Mouse (Mus musculus) gastrocnemius, postnatal 25 days (tissue): Measurements from ENCODE around the gene Tns1. TPM values are rescaled to one million over a fixed set of nuclear protein-coding genes. Genes with fewer than 3 reads are reported as not detected.

Source experiments
- DNase-seq: peaks from one replicate; pipeline ENCODE4 v3.0.0; 2022
- total RNA-seq, 2 experiments: library from RNA; stranded (reverse); gene quantifications; 1 replicate in 1 of 2; 2 replicates in 1 of 2; pipeline ENCODE4 v1.2.3; 2021

Tns1 gene
- total RNA-seq, 2 experiments from 2014 or later = 205 to 234 TPM

DNA sequence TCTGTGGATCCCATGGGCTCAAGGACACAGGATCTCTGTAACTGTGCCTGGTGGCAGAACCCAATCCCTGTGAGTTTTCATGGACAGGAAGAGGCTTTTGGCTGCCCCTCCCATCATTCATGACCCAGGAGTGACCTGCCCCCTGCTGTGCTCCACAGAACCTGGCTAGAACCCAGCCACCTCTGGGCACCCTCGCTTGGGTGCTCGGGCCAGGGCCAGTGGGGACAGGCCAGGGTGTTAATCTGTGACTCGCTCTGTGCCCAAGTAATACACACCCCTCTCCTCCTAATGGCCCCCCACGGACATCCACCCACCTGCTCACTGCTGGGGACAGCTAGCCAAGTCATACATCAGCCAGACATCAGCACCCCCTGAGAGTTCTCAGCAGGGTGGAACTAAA, 65.9 kb downstream of the Tns1 start:
- no peak for DNase-seq

- DNase-seq = no peak
Observed at GRCm38 (mm10) chr1:74057501-74057900, 66.7 kb downstream of the Tns1 start.

DNA sequence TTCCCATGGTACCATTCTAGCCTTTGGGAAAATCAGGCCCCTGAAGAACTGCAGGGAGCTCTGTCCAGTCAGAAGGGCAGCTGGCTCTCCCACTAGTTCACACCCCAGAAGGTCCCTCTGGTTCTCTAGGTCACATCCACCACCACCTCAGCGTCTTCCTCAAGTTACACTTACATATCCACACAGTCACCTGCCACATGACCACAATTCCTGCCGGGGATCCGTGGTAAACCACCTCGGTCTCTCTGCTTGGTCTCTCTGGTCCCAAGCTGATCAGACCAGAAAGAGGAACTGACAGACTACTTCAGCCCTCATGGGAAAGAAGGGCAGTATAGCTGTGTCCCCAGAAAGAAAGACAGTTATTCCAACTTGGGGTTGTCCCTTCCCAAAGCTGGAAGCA, 68.7 kb downstream of the Tns1 start:
- no peak for DNase-seq

DNA sequence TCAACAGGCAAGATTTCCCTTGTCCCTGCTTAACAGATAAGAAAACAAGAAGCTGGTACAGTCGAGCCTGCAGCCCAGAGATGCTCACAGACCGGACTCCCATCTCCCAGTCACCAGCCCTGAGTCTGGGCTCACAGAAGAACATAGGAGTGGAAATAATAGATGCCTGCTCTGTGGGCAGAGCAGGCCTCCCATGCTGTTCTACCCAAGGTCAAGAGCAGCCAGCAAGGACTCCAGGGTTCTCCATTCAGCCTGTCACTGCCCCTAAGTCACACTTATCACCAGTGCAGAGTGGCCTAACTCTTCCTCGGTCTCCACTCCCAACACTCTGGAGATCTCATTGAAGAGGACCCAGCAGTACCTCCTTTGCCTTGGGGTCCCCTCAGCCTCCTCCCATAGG, 69.8 kb downstream of the Tns1 start:
- DNase-seq = no peak

DNA sequence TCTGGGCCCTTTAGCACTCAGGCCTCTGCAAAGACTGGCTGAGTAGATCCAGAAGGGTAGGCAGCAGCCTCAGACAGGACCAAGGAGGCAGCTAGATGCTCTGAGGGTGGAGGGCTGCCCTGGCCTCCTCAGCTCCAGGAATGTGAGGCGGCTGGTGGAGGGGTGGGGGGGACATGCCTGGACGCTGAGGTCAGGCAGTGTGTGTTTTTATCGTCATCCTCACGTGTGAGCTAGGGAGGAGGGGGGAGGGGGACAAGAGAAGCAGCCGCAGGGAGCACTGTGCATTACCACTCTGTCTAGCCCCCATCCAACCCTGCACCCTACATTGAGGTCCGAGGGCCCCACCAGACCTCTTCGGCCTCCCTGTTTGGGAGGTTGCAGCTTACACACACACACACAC, 70.2 kb downstream of the Tns1 start:
- DNase-seq = no peak

- DNase-seq = no peak
Observed at GRCm38 (mm10) chr1:74053068-74053467, 71.2 kb downstream of the Tns1 start.

DNA sequence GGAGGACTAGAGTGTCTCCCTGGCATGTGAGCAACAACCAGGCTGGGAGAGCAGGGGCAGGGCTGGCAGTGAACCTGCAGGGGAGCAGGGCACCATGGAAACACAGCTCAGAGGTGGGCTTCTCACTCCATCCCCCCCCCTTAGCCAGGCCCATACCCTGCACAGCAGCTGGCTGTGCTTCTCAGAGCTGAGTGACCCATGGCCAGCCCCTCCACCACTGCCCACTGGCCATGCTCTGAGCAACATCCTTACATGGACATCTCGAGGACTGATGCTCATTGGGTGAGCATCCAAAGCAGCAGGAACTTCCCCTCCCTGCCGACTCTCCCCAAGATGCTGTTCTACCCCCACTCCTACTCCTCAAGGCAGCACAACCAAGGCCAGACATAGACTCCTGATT, 72.9 kb downstream of the Tns1 start:
- no peak for DNase-seq

DNA sequence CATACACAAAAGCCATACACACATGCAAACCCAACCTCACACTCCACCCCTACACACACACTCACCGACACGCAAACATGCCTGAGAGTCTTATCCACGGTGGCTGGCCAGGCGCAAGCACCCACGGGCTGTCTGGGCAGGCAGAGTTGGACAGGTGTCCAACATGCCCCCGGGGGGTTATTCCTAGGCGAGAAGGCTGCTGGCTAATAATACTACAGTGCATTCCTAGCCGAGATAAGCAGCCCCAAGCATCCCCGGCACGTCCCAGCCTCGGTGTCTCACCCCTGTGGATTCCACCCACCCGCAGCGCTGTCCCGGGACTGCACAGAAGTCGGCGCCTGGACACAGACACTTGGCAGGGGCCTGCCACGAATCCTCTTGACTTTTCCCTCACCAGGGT, 74.8 kb downstream of the Tns1 start:
- no peak for DNase-seq

- no peak for DNase-seq
Observed at GRCm38 (mm10) chr1:74047722-74048121, 76.5 kb downstream of the Tns1 start.

- no peak for DNase-seq
Observed at GRCm38 (mm10) chr1:74047311-74047710, 76.9 kb downstream of the Tns1 start.

- no peak for DNase-seq
Observed at GRCm38 (mm10) chr1:74045034-74045433, 79.2 kb downstream of the Tns1 start.

GRCm38 (mm10) chr1:74044421-74044820, 79.8 kb downstream of the Tns1 start:
- no peak for DNase-seq

GRCm38 (mm10) chr1:74043584-74044105, 80.6 kb downstream of the Tns1 start:
- no peak for DNase-seq

- DNase-seq = no peak
Observed at GRCm38 (mm10) chr1:74042711-74043467, 81.4 kb downstream of the Tns1 start.

DNA sequence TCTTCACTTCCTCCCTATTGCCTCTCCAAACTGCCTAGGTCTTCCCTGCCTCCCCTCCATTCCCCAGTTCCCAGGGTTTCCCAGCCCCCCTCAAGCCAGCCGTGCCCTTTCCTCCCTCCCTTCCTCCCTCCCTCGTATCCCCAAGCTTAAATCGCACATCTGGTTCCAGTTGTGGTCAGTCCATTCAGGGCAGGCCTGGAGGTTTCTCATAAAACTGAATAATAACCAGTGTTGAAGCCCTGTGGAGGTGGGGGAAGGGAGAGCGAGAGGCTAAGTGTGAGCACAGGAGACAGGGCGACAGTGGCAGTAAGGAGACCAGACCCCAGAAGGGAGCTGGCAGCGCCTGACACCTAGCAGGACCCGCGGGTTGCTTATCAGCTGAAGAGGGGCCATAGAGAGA, 82.6 kb downstream of the Tns1 start:
- no peak for DNase-seq

DNA sequence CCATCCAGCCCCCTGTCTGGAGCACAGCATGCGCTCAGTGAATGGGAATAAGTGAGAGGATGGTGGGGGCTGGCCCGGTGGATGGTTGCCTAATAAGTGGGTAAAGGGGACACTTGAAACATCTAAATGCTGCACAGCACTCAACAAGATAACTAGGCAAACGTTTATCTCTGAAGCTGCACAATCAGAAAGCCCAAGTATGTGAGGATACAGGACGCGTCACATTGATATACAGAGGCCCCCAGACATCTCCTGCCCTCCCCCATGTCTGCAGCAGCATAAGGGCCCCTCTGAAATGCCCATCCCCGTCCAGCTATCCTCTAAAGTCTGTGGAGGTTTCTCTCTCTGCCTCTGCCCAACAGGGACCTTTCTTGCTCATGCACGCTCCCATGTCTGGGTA, 83.1 kb downstream of the Tns1 start:
- DNase-seq = no peak

GRCm38 (mm10) chr1:74036560-74037390, 87.5 kb downstream of the Tns1 start:
- DNase-seq = peak; percentile 68

DNA sequence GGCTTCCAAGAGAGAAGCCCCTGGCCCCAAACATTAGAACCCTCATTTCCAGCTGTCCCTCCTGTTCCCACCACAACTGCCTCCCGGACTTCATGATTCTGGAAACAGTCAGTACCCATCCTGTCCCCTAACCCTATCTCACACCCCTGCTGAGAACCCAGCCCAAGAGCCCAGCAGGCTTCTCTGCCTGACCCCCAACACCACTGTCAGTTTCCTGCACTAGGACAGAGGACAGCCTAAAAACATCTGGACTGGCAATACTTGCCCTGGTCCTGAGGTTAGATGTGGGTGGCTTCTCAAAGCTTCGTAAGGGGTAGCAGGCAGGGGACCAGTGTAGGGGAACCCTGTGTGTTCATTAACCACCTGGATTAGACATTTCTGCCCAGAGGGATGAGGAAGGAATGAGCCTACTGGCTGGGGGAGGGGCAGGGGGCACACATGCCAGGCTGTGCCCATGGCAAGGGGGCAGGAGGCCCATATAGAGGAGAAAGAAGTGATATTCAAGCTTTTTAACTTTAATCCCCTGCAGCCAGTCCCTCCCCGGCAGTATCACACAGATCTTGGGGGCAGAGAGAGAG, 88.2 kb downstream of the Tns1 start:
- no peak for DNase-seq

DNA sequence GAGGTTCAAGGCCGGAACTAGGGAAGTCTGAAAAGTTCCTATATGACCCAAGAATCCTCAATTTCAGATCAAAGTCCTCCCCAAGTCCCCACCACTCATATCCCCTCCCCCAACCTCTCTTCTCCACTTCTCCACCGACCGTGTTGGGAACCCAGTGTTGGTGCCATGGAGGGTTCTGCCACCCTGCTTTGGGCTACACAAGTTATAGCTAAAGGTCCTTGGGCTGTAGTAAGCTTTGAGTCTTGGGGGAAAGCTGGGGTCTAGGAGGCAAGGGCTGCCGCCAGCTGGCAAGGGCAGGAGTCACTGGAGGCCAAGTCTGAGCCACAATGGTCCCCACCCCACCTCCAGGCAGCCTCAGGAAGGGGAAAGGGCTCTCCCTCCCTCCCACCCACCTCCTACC, 88.8 kb downstream of the Tns1 start:
- no peak for DNase-seq

DNA sequence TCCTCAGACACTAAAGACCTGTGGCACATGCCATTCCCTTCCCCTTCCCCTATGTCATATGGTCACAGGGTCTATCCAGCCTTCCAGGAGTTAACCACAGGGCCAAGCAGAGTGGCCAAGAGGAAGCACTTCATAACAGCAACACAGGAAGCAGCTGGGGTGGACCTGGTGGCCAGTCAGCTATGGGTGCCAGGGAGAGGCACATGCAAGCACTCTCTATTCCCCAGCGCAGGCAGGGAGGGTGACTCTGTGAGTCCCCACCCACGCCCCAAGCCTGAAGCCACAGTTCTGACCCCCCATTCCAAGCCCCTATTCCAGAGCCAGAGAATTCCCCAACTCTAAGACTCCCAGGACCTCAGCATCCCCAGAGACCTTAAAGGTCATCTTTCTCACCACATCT, 89.5 kb downstream of the Tns1 start:
- DNase-seq = peak; percentile 64

GRCm38 (mm10) chr1:74034211-74034610, 90.0 kb downstream of the Tns1 start:
- DNase-seq = no peak

DNA sequence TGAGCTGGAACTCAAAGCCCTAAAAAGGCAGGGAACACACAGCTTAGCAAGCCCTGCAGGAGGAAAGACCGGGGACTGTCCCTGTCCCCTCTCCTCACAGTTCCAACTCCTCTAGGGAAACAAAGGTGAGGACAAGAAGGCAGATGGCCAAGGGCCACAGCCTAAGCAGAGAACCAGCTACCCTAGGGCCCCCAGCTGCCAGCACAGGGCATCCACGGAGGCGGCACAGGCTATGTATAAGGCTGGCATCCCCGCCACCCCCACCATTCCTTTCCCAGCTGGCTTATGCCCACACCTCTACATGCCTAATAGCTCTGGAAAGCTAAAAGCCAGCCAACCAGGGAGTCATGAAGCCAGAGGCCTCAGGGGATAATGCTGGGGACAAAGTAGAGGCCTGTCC, 90.8 kb downstream of the Tns1 start:
- no peak for DNase-seq

DNA sequence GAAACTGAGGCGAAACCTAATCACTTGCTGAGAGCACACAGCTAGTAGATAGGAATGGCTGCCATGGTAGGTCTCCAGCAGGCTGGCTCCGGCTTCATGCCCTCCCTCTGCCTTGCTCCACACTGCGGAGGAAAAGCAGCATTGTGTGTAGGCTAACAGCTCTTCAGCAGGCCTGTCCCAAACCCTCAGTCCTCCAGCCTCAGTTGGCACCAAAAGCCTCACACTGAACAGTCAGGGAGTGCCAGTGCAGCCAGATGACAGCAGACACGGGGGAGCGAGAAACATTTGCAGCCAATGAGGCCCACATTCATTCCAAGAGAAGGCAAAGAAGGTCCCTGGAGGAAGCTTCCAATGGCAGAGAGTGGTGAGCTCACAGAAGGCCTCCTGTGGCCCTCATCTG, 91.3 kb downstream of the Tns1 start:
- DNase-seq = no peak
